Mouse (Mus musculus): ENCODE data around the gene Unc93a. TPM values are rescaled to one million over a fixed set of nuclear protein-coding genes. Genes with fewer than 3 reads are reported as not detected.
"Not testable (repeated sequence)": the region's sequence is repeated elsewhere in the genome, so short reads cannot be mapped to it uniquely, and the experiment has no call there.

Unc93a gene
- polyA plus RNA-seq, 1 experiment from 2014 or later: not detected

- not testable (repeated sequence) for H3K36me3 ChIP-seq (ENCODE audit: inconsistent target); H3K27ac ChIP-seq; H3K4me3 ChIP-seq (ENCODE audit: inconsistent target); H3K79me2 ChIP-seq (ENCODE audit: inconsistent target)
- no CpG with 5 or more reads among the region's 5 CpGs for WGBS (ENCODE audit: missing documents)
Measured at GRCm38 (mm10) chr17:13123308-13124038, 8.1 kb downstream of the Unc93a start.

DNA sequence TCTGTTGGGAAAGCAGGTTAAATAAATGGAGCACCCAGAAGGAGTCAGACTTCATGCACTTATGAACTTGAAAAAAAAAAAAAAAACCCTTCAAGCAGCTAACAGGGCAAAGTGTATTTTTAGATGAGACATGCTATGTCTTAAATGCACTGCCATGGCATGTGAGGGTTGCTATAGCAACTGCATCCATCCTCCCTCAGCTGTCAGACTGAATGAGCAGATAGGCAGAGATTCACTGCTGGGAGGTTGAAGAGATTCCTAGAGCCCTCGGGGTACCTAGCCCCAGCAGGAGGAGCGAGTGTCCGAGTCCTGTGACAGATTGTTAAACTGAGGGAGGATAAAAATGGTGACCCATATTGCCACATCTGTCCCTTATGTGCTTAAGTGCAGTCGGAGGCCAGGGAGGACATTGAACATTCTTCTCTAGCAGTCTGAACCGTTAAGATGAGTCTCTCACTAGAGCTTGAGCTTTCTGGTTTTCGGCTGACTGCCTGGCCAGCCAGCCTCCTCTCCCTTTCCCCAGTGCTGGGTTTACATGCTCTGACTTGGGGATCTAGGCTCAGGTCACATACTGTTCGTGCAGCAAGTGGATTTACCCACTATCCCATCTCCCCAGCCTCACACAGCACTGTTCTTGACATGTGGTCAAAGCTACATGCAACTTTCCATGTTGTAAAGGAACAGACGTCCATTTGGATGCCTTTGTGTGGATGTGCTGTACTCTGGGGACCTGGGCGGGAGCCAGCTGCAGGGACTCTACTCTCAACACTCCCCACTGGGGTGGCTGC is 18.9 kb downstream of the Unc93a start:
- H3K4me3 ChIP-seq (ENCODE audit: inconsistent target); H3K79me2 ChIP-seq (ENCODE audit: inconsistent target); H3K36me3 ChIP-seq (ENCODE audit: inconsistent target); H3K27ac ChIP-seq: not testable (repeated sequence)
- 50% methylated on average over 2 of the region's 9 CpGs for WGBS (ENCODE audit: missing documents)

GRCm38 (mm10) chr17:13106563-13106962 is 25.0 kb downstream of the Unc93a start:
- H3K4me3 ChIP-seq (ENCODE audit: inconsistent target); H3K27ac ChIP-seq; H3K36me3 ChIP-seq (ENCODE audit: inconsistent target); H3K79me2 ChIP-seq (ENCODE audit: inconsistent target): not testable (repeated sequence)
- WGBS (ENCODE audit: missing documents): 100% methylated on average over 2 of the region's 5 CpGs

DNA sequence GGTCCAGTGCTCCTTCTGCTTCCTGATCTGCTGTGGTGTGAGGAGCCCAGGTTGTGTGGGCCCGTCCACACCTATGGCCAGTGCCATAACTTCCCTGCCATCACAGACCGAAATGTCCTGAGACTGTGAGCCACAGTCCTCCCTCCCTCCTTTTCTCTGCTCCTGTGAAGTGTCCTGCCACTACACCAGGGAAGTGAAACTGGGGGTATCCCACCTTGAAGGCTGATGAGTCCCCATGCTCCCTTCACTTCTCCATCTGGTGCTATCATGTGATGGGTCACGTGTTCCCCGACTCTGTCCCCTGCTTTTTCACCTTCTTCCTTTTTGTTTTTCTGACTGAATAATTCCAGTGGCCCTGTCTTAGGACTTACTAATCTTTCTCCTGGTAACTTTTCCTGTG is 38.6 kb downstream of the Unc93a start:
- not testable (repeated sequence) for H3K4me3 ChIP-seq (ENCODE audit: inconsistent target); H3K27ac ChIP-seq; H3K36me3 ChIP-seq (ENCODE audit: inconsistent target); H3K79me2 ChIP-seq (ENCODE audit: inconsistent target)
- WGBS (ENCODE audit: missing documents): no CpG with 5 or more reads among the region's 4 CpGs

- not testable (repeated sequence) for H3K79me2 ChIP-seq (ENCODE audit: inconsistent target); H3K27ac ChIP-seq; H3K4me3 ChIP-seq (ENCODE audit: inconsistent target); H3K36me3 ChIP-seq (ENCODE audit: inconsistent target)
- 52% methylated on average over 2 of the region's 8 CpGs for WGBS (ENCODE audit: missing documents)
Measured at GRCm38 (mm10) chr17:13092100-13092764, 39.4 kb downstream of the Unc93a start.

DNA sequence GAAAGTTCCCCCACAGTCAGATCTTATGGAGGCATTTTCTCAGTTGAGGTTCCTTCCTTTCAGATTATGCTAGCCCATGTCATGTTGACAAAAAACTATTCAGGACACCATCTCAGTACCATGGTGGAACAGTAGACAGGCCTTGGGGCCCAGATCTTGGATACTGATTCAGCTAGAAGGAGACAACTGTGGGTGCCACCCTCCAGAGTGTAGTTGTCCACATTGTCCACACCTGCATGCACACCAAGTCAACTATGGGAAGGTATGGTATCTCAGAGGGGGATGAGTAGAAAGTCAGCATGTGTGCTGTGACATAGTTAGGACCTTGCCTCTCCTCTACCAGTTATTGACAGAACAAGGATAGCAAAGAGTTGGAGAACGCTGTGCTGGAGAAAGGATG is 40.1 kb downstream of the Unc93a start:
- no CpG with 5 or more reads among the region's 1 CpGs for WGBS (ENCODE audit: missing documents)
- not testable (repeated sequence) for H3K4me3 ChIP-seq (ENCODE audit: inconsistent target); H3K36me3 ChIP-seq (ENCODE audit: inconsistent target); H3K79me2 ChIP-seq (ENCODE audit: inconsistent target); H3K27ac ChIP-seq

GRCm38 (mm10) chr17:13069227-13069626 is 62.4 kb downstream of the Unc93a start:
- H3K36me3 ChIP-seq (ENCODE audit: inconsistent target); H3K79me2 ChIP-seq (ENCODE audit: inconsistent target); H3K27ac ChIP-seq; H3K4me3 ChIP-seq (ENCODE audit: inconsistent target): not testable (repeated sequence)
- WGBS (ENCODE audit: missing documents): no CpG with 5 or more reads among the region's 5 CpGs

DNA sequence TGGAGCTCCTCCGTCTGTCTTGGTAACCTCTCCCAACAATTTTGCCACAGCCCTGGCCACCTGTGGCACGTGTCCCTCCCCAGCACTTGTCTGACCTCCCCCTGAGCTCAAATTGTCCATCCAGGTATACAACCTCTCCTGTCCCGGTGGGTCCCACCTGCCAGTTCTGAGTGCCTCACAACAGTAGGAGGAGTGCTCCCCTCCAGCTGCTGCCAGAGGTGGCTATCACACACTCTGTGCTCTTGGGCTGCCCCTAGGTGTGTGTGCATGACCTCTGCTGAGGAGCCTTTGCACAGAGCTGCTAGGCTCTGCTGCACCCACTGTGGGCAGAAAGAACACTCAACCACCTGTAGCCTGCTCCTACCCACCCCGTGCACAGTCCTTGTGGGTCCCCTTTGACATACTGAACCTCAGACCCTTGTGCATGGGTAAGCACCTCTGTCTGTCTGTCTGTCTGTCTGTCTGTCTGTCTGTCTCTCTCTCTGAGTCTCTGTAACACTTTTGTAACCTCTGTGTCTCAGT is 63.7 kb downstream of the Unc93a start:
- no CpG with 5 or more reads among the region's 4 CpGs for WGBS (ENCODE audit: missing documents)
- not testable (repeated sequence) for H3K36me3 ChIP-seq (ENCODE audit: inconsistent target); H3K27ac ChIP-seq; H3K4me3 ChIP-seq (ENCODE audit: inconsistent target); H3K79me2 ChIP-seq (ENCODE audit: inconsistent target)

- not testable (repeated sequence) for H3K36me3 ChIP-seq (ENCODE audit: inconsistent target); H3K27ac ChIP-seq; H3K79me2 ChIP-seq (ENCODE audit: inconsistent target); H3K4me3 ChIP-seq (ENCODE audit: inconsistent target)
- WGBS (ENCODE audit: missing documents): no CpG with 5 or more reads among the region's 7 CpGs
Measured at GRCm38 (mm10) chr17:13062882-13063281, 68.7 kb downstream of the Unc93a start.

DNA sequence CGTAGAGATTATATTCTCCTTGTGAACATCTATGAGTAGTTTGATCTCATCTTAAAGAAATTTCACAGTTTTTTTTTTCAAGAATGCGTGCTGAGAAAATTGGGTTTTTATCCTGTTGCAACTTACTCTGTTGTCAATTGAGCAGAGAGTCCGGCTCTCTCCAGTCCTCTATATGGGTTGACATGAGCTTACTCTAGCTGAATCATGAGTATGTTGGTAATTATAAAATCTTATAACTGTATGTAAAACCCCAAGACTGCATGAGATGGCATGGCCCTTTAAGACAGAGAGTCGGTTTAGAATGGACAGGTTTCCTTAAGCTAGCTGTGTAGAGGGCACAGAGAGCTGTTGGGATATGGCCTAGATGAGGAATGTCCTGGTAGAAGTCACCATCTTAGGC is 70.8 kb downstream of the Unc93a start, which contains the start of gene Tcp10b:
Gene Tcp10b (plus strand): TSS at position 301 of the 400 bp plus-strand sequence.
- WGBS (ENCODE audit: missing documents): 90% methylated on average over 2 of the region's 4 CpGs
- not testable (repeated sequence) for H3K27ac ChIP-seq

More for the DNA sequence above, 70.8 kb downstream of the Unc93a start, which contains the start of gene Tcp10b:
- not testable (repeated sequence) for H3K79me2 ChIP-seq (ENCODE audit: inconsistent target); H3K36me3 ChIP-seq (ENCODE audit: inconsistent target); H3K4me3 ChIP-seq (ENCODE audit: inconsistent target)

Other genes with a start within 250 kb of the Unc93a start
- gene Pnldc1, start 221.6 kb downstream of the Unc93a start, polyA plus RNA-seq (2018): 0.09 to 0.41 TPM in 2 of 3 replicates, not detected in the other
- gene Tcp1, start 216.1 kb downstream of the Unc93a start, polyA plus RNA-seq (2018): 108 to 202 TPM (median 164 TPM) in 3 replicates
- 51.1 to 81.8 TPM (median 56.2 TPM) in 3 replicates for gene Mrpl18, start 215.5 kb downstream of the Unc93a start, polyA plus RNA-seq (2018)
- 0.39 TPM in 1 of 3 replicates, not detected in the others for gene Acat3, start 191.2 kb downstream of the Unc93a start, polyA plus RNA-seq (2018)
- 7.0 to 21.1 TPM (median 15.6 TPM) in 3 replicates for gene Acat2, start 171.1 kb downstream of the Unc93a start, polyA plus RNA-seq (2018)
- gene Wtap, start 137.6 kb downstream of the Unc93a start, polyA plus RNA-seq (2018): 87.5 to 118 TPM (median 87.8 TPM) in 3 replicates
- gene Sod2, start 125.0 kb downstream of the Unc93a start, polyA plus RNA-seq (2018): 43.6 to 99.3 TPM (median 89.5 TPM) in 3 replicates
- 0.46 to 2.5 TPM (median 1.6 TPM) in 3 replicates for gene Gpr31b, start 79.5 kb downstream of the Unc93a start, polyA plus RNA-seq (2018)
- 0.30 to 0.32 TPM in 2 of 3 replicates, not detected in the other for gene Tcp10b, start 70.7 kb downstream of the Unc93a start, polyA plus RNA-seq (2018)
- not detected in 3 replicates for gene Smok2a, start 89.4 kb upstream of the Unc93a start, polyA plus RNA-seq (2018)
- not detected in 3 replicates for gene Smok2b, start 98.4 kb upstream of the Unc93a start, polyA plus RNA-seq (2018)
- gene Tcp10c, start 222.8 kb upstream of the Unc93a start, polyA plus RNA-seq (2018): not detected in 3 replicates

Measured in macrophage (primary cell).